Mouse (Mus musculus) small intestine, adult 2 months (tissue): Measurements from ENCODE around the gene Zmiz1. TPM values are rescaled to one million over a fixed set of nuclear protein-coding genes. Genes with fewer than 3 reads are reported as not detected.

ENCODE experiments used
- H3K27ac ChIP-seq: fragments of 200-500 bp; 2 replicates; pipeline ENCODE4 v1.5.1; 2012; ENCODE audit warnings: low read depth, low read length, control low read depth, inconsistent platforms; ENCODE audit not compliant: insufficient read depth
- H3K27me3 ChIP-seq: fragments of 200-500 bp; 2 replicates; pipeline ENCODE4 v1.6.1; 2012; ENCODE audit warnings: mild to moderate bottlenecking, moderate library complexity, low read length, inconsistent platforms; ENCODE audit not compliant: control insufficient read depth, insufficient read depth
- H3K36me3 ChIP-seq: fragments of 200-500 bp; 2 replicates; pipeline ENCODE4 v1.6.1; 2012; ENCODE audit warnings: mild to moderate bottlenecking, low read length, control low read depth, inconsistent platforms; ENCODE audit not compliant: control insufficient read depth, insufficient read depth
- H3K4me1 ChIP-seq: fragments of 200-500 bp; 2 replicates; pipeline ENCODE4 v1.6.1; 2012; ENCODE audit warnings: low read length, inconsistent platforms, mixed read lengths; ENCODE audit not compliant: control insufficient read depth, insufficient read depth, insufficient read length
- H3K4me3 ChIP-seq: fragments of 200-500 bp; 2 replicates; pipeline ENCODE4 v1.5.1; 2012; ENCODE audit warnings: low read depth, mild to moderate bottlenecking, control low read depth, inconsistent platforms, low read length, moderate library complexity
- CTCF ChIP-seq: fragments of 200-500 bp; IDR thresholded peaks from 2 replicates; pipeline ENCODE4 v1.5.1; 2012; ENCODE audit warnings: low read depth, mild to moderate bottlenecking, control low read depth, inconsistent platforms, low read length, moderate library complexity, mixed read lengths; ENCODE audit not compliant: insufficient replicate concordance, insufficient read length; ENCODE audit errors: extremely low read depth
- POLR2A ChIP-seq: fragments of 200-500 bp; IDR thresholded peaks from 2 replicates; pipeline ENCODE4 v1.6.1; 2012; ENCODE audit warnings: low read depth, mild to moderate bottlenecking, control low read depth, inconsistent platforms, low read length, moderate library complexity
- WGBS: fragments of 180-500 bp; shearing (Covaris S2); methylation state at CpG from one replicate; pipeline ENCODE4 v1.1.7; 2018; 5-methylcytosine and 5-hydroxymethylcytosine counted together
- polyA plus RNA-seq: library from polyadenylated mRNA; depleted of rRNA; stranded (reverse); fragments of >200 nt; gene quantifications from 2 replicates; pipeline ENCODE4 v1.2.3, GENCODE M21; 2012

Zmiz1 gene
- polyA plus RNA-seq, 1 experiment = 91.5 TPM

DNA sequence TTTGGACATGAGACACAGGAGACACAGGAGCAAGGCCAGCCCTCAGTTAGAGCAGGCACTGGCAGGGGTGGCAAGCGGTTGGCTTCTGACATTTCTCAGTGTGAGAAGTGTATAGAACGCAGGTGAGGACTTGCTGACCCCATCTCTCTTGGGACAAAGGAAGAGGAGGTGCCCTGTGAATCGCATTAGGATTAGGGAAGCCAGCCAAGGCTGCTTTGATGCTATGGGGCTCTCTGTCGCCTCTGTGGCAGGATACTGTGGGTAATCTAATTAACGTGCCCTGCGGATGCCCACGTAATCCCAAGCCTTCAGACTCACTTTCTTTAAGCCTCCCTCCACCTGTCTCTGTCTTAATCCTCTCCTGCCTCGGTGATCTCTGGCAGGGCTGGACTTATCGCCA is 62.0 kb downstream of the Zmiz1 start:
- no peak overlapping the region for H3K4me3 ChIP-seq
- 79% methylated on average over 9 of the region's 9 CpGs for WGBS
- peaks cover 47% of the 10 kb centered on the region for H3K4me1 ChIP-seq
- H3K36me3 ChIP-seq = 0 out of 2 replicates have a peak, but pooled peaks cover 2% of the 10 kb centered on the region
- TF ChIP-seq POLR2A = no peak
- H3K27me3 ChIP-seq = no peaks in the 10 kb centered on the region
- no peak overlapping the region for H3K27ac ChIP-seq

DNA sequence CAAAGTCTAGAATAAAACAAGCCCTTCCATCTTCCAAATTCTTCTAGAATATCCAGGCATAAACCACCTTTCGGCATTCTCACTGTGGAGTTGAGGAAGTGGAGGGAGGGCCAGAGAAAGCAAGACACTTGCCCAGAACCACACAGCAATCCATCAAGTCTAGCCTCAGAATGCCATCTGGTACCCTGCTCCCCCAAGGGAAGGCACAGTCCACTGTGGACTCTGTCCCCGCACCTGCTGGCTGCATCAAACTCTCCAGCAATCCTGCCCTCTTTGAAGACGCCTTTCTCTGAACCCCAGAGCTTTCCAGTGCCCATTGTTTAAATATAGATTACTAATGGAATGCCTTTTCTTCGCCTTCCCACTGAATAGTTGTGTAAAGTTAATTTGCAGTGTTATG is 62.5 kb downstream of the Zmiz1 start:
- 46% methylated on average over 4 of the region's 4 CpGs for WGBS
- Histone ChIP-seq H3K4me3 (no peak overlapping the region), H3K4me1 (peaks cover 47% of the 10 kb centered on the region), H3K36me3 (0 out of 2 replicates have a peak, but pooled peaks cover 2% of the 10 kb centered on the region), H3K27me3 (no peaks in the 10 kb centered on the region), H3K27ac (no peak overlapping the region)
- no peak for TF ChIP-seq POLR2A
- TF ChIP-seq CTCF = no peak

DNA sequence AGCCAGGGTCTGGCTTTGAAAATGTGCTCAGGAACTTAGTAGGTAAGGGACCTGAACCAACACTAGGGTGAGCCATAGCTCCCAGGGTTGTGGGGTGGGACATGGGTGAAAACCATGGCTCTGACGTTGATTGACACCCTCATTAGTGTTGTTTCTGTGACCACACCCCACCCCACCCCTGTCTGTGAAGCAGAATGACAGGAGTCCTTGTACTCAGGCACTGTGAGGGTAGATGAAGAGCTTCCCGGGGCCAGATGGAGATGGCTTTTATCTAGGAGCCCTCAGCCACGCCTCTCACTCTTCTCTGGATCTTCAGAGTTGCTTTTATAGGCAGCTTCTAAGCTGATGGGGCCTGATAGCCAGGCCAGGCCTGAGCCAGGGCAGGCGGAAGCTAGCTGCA is 63.4 kb downstream of the Zmiz1 start:
- Histone ChIP-seq H3K4me1 (peaks cover 41% of the 10 kb centered on the region), H3K27ac (no peak overlapping the region), H3K27me3 (no peaks in the 10 kb centered on the region), H3K4me3 (no peak overlapping the region), H3K36me3 (0 out of 2 replicates have a peak, but pooled peaks cover 2% of the 10 kb centered on the region)
- 44% methylated on average over 4 of the region's 4 CpGs for WGBS
- TF ChIP-seq CTCF (no peak), POLR2A (no peak)

- TF ChIP-seq POLR2A (no peak), CTCF (no peak)
- no peaks in the 10 kb centered on the region for H3K36me3 ChIP-seq
- H3K27ac ChIP-seq = no peak overlapping the region; the same call in 1 of the 2 replicates
- H3K4me3 ChIP-seq = no peak overlapping the region
- H3K4me1 ChIP-seq = peaks cover 37% of the 10 kb centered on the region
- WGBS = 61% methylated on average over 11 of the region's 11 CpGs
- no peaks in the 10 kb centered on the region for H3K27me3 ChIP-seq
Observed at GRCm38 (mm10) chr14:25523230-25524110, 64.5 kb downstream of the Zmiz1 start.

- H3K4me3 ChIP-seq = no peak overlapping the region
- WGBS = 64% methylated on average over 9 of the region's 9 CpGs
- H3K27ac ChIP-seq = no peak overlapping the region
- no peak for TF ChIP-seq POLR2A
- TF ChIP-seq CTCF = no peak
- no peaks in the 10 kb centered on the region for H3K36me3 ChIP-seq
- no peaks in the 10 kb centered on the region for H3K27me3 ChIP-seq
- peaks cover 35% of the 10 kb centered on the region for H3K4me1 ChIP-seq
Observed at GRCm38 (mm10) chr14:25524111-25524495, 65.1 kb downstream of the Zmiz1 start.

GRCm38 (mm10) chr14:25524884-25525283 is 65.9 kb downstream of the Zmiz1 start:
- Histone ChIP-seq H3K36me3 (no peaks in the 10 kb centered on the region), H3K27ac (0 out of 2 replicates have a peak overlapping the region, but pooled peaks have one; percentile 10), H3K4me1 (peaks cover 29% of the 10 kb centered on the region), H3K27me3 (no peaks in the 10 kb centered on the region), H3K4me3 (no peak overlapping the region)
- TF ChIP-seq CTCF (no peak), POLR2A (no peak)
- WGBS = 84% methylated on average over 4 of the region's 4 CpGs

GRCm38 (mm10) chr14:25525729-25526128 is 66.7 kb downstream of the Zmiz1 start:
- WGBS = 80% methylated on average over 8 of the region's 8 CpGs
- no peak for TF ChIP-seq CTCF
- TF ChIP-seq POLR2A = no peak
- Histone ChIP-seq H3K4me1 (peaks cover 26% of the 10 kb centered on the region), H3K36me3 (no peaks in the 10 kb centered on the region), H3K4me3 (no peak overlapping the region), H3K27me3 (no peaks in the 10 kb centered on the region), H3K27ac (no peak overlapping the region)
